Mouse (Mus musculus) forebrain, embryonic 16.5 days (tissue): Measurements from ENCODE around the gene Hmgcl. TPM values are rescaled to one million over a fixed set of nuclear protein-coding genes. Genes with fewer than 3 reads are reported as not detected.
A peak's percentile ranks its signal among the peaks of the same experiment; 100 is the strongest.

Experiments
- ATAC-seq: fragments of 200-750 bp; cut with Nextera tagmentation; 2 replicates; pipeline ENCODE4 v1.8.0; 2017; ENCODE audit warnings: mild to moderate bottlenecking, moderate library complexity
- H3K27ac ChIP-seq: fragments of 300-500 bp; sonication (generic); 2 replicates; pipeline ENCODE4 v1.5.1; 2014; ENCODE audit warnings: low read length, control low read depth
- H3K27me3 ChIP-seq: fragments of 300-500 bp; sonication (generic); replicated peaks from 2 replicates; pipeline ENCODE4 v1.6.1; 2014; ENCODE audit warnings: low read length; ENCODE audit not compliant: control insufficient read depth, insufficient read depth
- H3K36me3 ChIP-seq: fragments of 300-500 bp; sonication (generic); 2 replicates; pipeline ENCODE4 v1.6.1; 2014; ENCODE audit not compliant: control insufficient read depth, insufficient read depth
- H3K4me1 ChIP-seq: fragments of 300-500 bp; sonication (generic); replicated peaks from 2 replicates; pipeline ENCODE4 v1.6.1; 2014; ENCODE audit warnings: low read length; ENCODE audit not compliant: control insufficient read depth, insufficient read depth
- H3K4me2 ChIP-seq: fragments of 300-500 bp; sonication (generic); 2 replicates; pipeline ENCODE4 v1.6.1; 2014; ENCODE audit warnings: mild to moderate bottlenecking, low read length, control low read depth
- H3K4me3 ChIP-seq: fragments of 300-500 bp; sonication (generic); replicated peaks from 2 replicates; pipeline ENCODE4 v1.5.1; 2014; ENCODE audit warnings: mild to moderate bottlenecking, low read length, control low read depth
- H3K9ac ChIP-seq: fragments of 300-500 bp; sonication (generic); replicated peaks from 2 replicates; pipeline ENCODE4 v1.6.1; 2014; ENCODE audit warnings: low read depth, low read length, control low read depth
- H3K9me3 ChIP-seq: fragments of 300-500 bp; sonication (generic); 2 replicates; pipeline ENCODE4 v1.6.1; 2016; ENCODE audit warnings: low read length; ENCODE audit not compliant: control insufficient read depth
- WGBS: fragments of 180-500 bp; shearing (Covaris S2); extraction: QIAGEN DNeasy Blood & Tissue Kit; methylation state at CpG from one replicate; pipeline ENCODE4 v1.1.7; 2014; 5-methylcytosine and 5-hydroxymethylcytosine counted together
- polyA plus RNA-seq: library from polyadenylated mRNA; unstranded; fragments of >200 nt; fragmentation: Nextera tagmentation; extraction: Ambion mirVana; gene quantifications from 2 replicates; pipeline ENCODE4 v1.2.1, GENCODE M21; 2015

Gene Hmgcl
- 62.2 and 67.9 TPM in 2 replicates for polyA plus RNA-seq

DNA sequence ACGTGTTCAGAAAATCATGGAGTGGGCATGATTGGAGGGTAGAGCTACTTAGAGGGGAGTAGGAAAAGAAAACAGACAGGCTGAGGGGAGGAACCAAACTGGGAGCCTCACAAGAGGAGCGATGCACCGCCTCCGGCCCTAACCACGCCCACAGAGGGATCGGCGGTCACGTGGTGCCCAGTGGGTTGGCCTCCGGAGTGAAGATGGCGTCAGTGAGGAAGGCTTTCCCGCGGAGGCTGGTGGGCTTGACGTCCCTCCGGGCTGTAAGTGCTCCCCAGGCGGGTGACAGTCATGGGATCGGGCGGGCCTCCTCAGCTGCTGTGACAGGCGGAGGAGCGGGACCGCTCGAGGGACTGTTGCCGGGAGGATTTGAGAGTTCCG is at the start of gene Hmgcl:
TSS of gene Hmgcl (plus strand) at position 171 of the 381 bp plus-strand sequence.
- no peaks in the 10 kb centered on the region for H3K27me3 ChIP-seq
- H3K4me3 ChIP-seq: peak within 1 kb of the TSS; percentile 86
- H3K27ac ChIP-seq: peak within 1 kb of the TSS; percentile 78
- H3K4me1 ChIP-seq: peaks cover 17% of the 10 kb centered on the region
- peak; percentile 97 for ATAC-seq
- peak within 1 kb of the TSS; percentile 83 for H3K9ac ChIP-seq
- 0 out of 2 replicates have a peak, but pooled peaks cover 4% of the 10 kb centered on the region for H3K36me3 ChIP-seq
- H3K9me3 ChIP-seq: no peaks in the 10 kb centered on the region
- peak within 1 kb of the TSS; percentile 81 for H3K4me2 ChIP-seq
- WGBS: under 1% methylated on average over 23 of the region's 23 CpGs

- Histone ChIP-seq H3K4me2 (no peak overlapping the region), H3K4me3 (no peak overlapping the region), H3K9ac (no peak overlapping the region), H3K4me1 (no peaks in the 10 kb centered on the region), H3K27ac (no peak overlapping the region), H3K36me3 (no peaks in the 10 kb centered on the region), H3K9me3 (no peaks in the 10 kb centered on the region), H3K27me3 (no peaks in the 10 kb centered on the region)
- no peak for ATAC-seq
- 82% methylated on average over 8 of the region's 9 CpGs for WGBS
Measured at GRCm38 (mm10) chr4:135898380-135899049, 47.7 kb upstream of the Hmgcl start.

DNA sequence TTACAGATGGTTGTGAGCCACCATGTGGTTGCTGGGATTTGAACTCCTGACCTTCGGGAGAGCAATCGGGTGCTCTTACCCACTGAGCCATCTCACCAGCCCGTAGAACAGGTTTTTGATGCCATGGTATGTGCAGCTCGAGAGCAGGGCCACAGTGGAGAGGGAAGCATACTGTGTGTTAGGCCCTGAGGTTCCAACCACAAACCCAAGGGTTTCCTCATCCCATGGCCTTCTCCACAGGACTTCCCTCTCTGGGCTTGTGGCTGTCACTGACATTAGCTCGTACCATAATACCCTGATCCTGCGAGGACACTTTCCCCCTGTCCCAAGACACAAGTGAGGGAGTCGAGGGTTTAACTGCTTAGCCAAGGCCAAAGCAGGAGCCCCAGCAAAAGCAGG is 47.2 kb upstream of the Hmgcl start:
- H3K9me3 ChIP-seq: no peaks in the 10 kb centered on the region
- H3K4me3 ChIP-seq: no peak overlapping the region
- WGBS: 87% methylated on average over 7 of the region's 7 CpGs
- no peak for ATAC-seq
- no peak overlapping the region for H3K9ac ChIP-seq
- no peak overlapping the region for H3K27ac ChIP-seq
- no peaks in the 10 kb centered on the region for H3K36me3 ChIP-seq
- H3K27me3 ChIP-seq: no peaks in the 10 kb centered on the region
- no peaks in the 10 kb centered on the region for H3K4me1 ChIP-seq
- no peak overlapping the region for H3K4me2 ChIP-seq

DNA sequence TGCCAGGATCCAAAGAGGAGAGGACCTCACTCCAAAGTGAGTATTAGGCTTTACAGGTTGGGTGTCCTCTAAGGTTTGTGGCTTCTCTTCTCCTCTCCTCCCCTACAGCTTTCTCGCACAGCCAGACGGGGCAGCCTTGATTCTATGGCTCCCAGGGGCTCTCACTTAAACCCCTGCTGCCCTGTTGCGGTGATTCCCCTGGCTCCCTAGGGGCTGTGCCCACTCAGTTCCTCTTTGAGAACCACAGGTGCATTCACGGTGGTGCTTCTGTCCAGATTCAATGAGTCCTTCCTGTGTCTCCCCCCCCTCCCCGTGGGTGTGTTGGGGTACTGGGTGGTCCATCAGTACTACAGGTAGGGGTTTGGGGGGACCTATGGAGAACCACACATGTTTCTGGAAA is 46.2 kb upstream of the Hmgcl start:
- ATAC-seq: no peak
- H3K36me3 ChIP-seq: no peaks in the 10 kb centered on the region
- no peak overlapping the region for H3K4me3 ChIP-seq
- H3K9ac ChIP-seq: no peak overlapping the region
- H3K4me2 ChIP-seq: no peak overlapping the region
- H3K27ac ChIP-seq: no peak overlapping the region
- no peaks in the 10 kb centered on the region for H3K9me3 ChIP-seq
- H3K27me3 ChIP-seq: no peaks in the 10 kb centered on the region
- H3K4me1 ChIP-seq: no peaks in the 10 kb centered on the region
- 89% methylated on average over 5 of the region's 5 CpGs for WGBS

DNA sequence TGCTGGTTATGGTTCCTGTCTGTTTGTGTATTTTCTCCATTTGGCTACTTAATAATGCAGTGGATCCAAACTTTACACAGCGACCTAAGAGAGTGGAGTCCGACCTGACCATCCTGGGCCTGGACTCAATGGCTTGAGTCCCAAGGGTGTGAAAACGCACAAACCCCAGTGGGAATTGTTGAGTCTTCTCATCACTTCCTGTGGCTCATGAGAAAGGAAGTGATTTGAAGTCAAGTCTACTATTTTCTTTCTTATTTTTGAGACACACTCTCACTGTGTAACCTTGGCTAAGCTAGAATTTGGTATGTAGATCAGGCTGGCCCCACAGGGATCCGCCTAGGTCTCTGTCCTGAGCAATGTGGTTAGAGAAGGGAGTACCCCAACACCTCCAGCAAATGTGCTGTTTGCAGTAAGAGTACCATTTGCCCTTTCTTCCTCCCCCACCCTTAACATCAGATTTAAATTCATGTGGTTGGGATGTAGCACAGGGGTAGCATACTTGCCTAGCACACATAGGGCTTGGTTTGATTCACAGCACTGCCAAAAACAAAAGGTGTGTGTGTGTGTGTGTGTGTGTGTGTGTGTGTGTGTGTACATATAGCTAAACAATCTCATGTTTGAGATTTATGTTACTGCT is 43.5 kb upstream of the Hmgcl start:
- H3K36me3 ChIP-seq: no peaks in the 10 kb centered on the region
- ATAC-seq: no peak
- no peaks in the 10 kb centered on the region for H3K4me1 ChIP-seq

GRCm38 (mm10) chr4:135904810-135905209 is 41.4 kb upstream of the Hmgcl start:
- Histone ChIP-seq H3K4me3 (no peak overlapping the region), H3K4me1 (no peaks in the 10 kb centered on the region), H3K4me2 (no peak overlapping the region), H3K9me3 (no peaks in the 10 kb centered on the region), H3K36me3 (no peaks in the 10 kb centered on the region), H3K27me3 (no peaks in the 10 kb centered on the region), H3K27ac (no peak overlapping the region), H3K9ac (no peak overlapping the region)
- ATAC-seq: no peak
- 65% methylated on average over 1 of the region's 1 CpGs for WGBS

More for the DNA sequence above, 43.5 kb upstream of the Hmgcl start:
- Histone ChIP-seq H3K27me3 (no peaks in the 10 kb centered on the region), H3K27ac (no peak overlapping the region), H3K9ac (no peak overlapping the region), H3K9me3 (no peaks in the 10 kb centered on the region), H3K4me3 (no peak overlapping the region), H3K4me2 (no peak overlapping the region)
- WGBS: 89% methylated on average over 4 of the region's 4 CpGs

GRCm38 (mm10) chr4:135906633-135907032 is 39.6 kb upstream of the Hmgcl start:
- WGBS: 83% methylated on average over 3 of the region's 3 CpGs
- ATAC-seq: no peak
- Histone ChIP-seq H3K4me2 (no peak overlapping the region), H3K27ac (no peak overlapping the region), H3K4me3 (no peak overlapping the region), H3K27me3 (no peaks in the 10 kb centered on the region), H3K9ac (no peak overlapping the region), H3K9me3 (no peaks in the 10 kb centered on the region), H3K4me1 (no peaks in the 10 kb centered on the region), H3K36me3 (no peaks in the 10 kb centered on the region)

DNA sequence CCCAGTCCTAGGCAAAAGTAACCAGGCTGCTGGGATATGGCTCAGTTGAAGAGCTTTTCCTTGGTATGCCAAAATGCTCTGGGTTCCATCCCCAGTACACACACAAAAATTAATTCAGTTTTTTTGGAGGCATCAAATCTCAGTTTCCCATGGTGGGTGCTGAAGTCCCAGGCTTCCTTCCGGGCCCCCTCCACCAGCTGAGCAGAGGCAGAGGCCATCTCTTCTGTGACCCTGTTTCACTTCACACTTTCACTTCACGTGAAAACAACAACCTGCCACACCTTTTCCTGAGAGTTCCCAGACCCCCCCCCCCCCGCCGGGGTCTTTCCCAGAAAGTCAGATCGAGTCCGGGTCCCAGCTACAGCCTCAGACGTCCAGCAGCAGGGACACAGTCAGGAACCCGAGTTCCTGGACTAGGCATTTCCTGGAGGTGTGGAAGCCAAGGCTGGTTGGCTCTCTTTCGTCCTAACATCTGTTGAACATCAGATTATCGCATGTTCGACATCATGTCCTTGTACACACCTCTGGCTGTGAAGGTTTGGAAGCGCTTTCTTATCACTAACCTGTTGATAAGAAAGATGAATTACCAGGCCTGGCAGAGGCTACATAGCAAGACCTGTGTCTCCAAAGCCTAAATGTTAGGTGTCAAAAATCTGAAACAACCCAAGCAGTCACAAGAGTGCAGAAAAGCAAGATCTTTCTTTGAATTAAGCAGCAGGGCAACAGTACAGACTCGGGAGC is 36.8 kb upstream of the Hmgcl start:
- H3K27me3 ChIP-seq: no peaks in the 10 kb centered on the region
- ATAC-seq: no peak
- no peak overlapping the region for H3K4me2 ChIP-seq
- no peaks in the 10 kb centered on the region for H3K9me3 ChIP-seq
- H3K27ac ChIP-seq: no peak overlapping the region
- WGBS: 79% methylated on average over 13 of the region's 13 CpGs
- no peaks in the 10 kb centered on the region for H3K36me3 ChIP-seq
- no peak overlapping the region for H3K4me3 ChIP-seq
- peaks cover 4% of the 10 kb centered on the region; the same call in 1 of the 2 replicates for H3K4me1 ChIP-seq
- H3K9ac ChIP-seq: no peak overlapping the region

DNA sequence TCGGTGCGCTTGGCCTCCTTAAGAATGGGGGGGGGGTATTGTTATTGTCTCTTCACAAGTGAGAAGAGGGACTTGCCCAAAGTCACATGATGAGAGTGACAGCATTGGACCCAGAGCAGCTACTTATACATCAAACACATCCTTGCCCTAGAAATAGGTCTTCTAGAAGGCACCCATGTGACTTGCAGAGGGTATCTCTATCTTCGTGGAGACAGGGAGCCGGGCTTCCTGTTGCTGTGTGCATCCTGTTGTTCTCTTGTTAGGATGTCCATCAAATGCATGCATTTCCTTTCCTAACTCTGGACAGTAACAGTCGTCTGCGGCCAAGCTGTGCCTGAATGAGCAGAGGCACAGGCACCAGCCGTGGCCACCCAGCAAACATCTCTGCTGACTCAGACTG is 34.7 kb upstream of the Hmgcl start:
- 72% methylated on average over 7 of the region's 7 CpGs for WGBS
- Histone ChIP-seq H3K27me3 (no peaks in the 10 kb centered on the region), H3K4me2 (no peak overlapping the region)

More for the DNA sequence above, 34.7 kb upstream of the Hmgcl start:
- no peaks in the 10 kb centered on the region for H3K9me3 ChIP-seq
- H3K9ac ChIP-seq: no peak overlapping the region
- H3K4me1 ChIP-seq: peaks cover 4% of the 10 kb centered on the region; the same call in 1 of the 2 replicates
- ATAC-seq: no peak
- H3K27ac ChIP-seq: no peak overlapping the region
- no peaks in the 10 kb centered on the region for H3K36me3 ChIP-seq
- H3K4me3 ChIP-seq: no peak overlapping the region
